8 mouse cellular contexts compared by ENCODE assay signal in the genomic region with DNA sequence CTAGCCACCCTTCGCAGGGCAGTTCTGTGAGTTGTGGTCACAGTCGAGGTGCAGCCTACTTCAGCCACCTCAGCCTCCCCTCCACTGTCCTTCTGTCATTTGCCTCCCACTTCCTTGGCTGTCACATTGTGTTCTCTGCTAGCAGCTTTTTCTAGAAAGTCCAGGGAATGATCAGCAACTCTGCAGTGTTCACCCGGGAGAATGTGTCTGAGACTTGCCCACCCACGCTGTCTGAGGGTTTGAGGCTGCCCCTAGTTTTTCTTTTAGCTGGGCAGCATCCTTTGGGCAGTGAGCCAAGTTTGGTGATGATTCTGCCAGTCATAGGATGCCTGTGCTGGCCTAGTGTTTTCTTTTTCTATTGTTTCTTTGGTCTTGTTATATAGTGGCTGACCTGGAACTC. TPM values are rescaled to one million over a fixed set of nuclear protein-coding genes. Genes with fewer than 3 reads are reported as not detected.
DNase-seq lines count a peak whose midpoint lies in the region; ATAC-seq and TF ChIP-seq lines count a peak whose summit lies in the region.

No protein-coding gene starts in this region.

- ATAC-seq in forebrain, postnatal 0 days = no peak
- ATAC-seq in liver, embryonic 13.5 days (ENCODE audit: low read depth) = no peak
- no peak for ATAC-seq in megakaryocyte-erythroid progenitor cell, adult 5-6 weeks (replicated peaks; ENCODE audit: low FRiP score, low TSS enrichment, poor library complexity, severe bottlenecking)

- H3K9ac ChIP-seq in forebrain, postnatal 0 days = peak overlapping the region; percentile 84; the same call in 1 of the 2 replicates
- H3K9ac ChIP-seq in liver, embryonic 13.5 days = peak overlapping the region; percentile 95

- peaks cover 17% of the 10 kb centered on the region for H3K4me1 ChIP-seq in forebrain, postnatal 0 days (ENCODE audit: insufficient read depth)
- peaks cover 86% of the 10 kb centered on the region for H3K4me1 ChIP-seq in liver, embryonic 13.5 days (replicated peaks)

- H3K27me3 ChIP-seq in forebrain, postnatal 0 days (ENCODE audit: insufficient read depth, low read length) = no peaks in the 10 kb centered on the region
- no peaks in the 10 kb centered on the region for H3K27me3 ChIP-seq in liver, embryonic 13.5 days

- peak; percentile 63 for DNase-seq in layer of hippocampus, adult 9-11 months
- DNase-seq in layer of hippocampus, postnatal 14 days (ENCODE audit: low spot score in 2 of 2) = no peak
- peak; percentile 78 for DNase-seq in brain, adult 2 months (ENCODE audit: low read depth, low spot score)
- DNase-seq in forebrain, postnatal 0 days = no peak
- DNase-seq in liver, embryonic 13.5 days = no peak
- no peak for DNase-seq in urinary bladder, adult 2 months (ENCODE audit: low spot score)
- no peak for DNase-seq in urinary bladder, adult 18-20 months (ENCODE audit: low spot score in 2 of 2)

- WGBS in forebrain, postnatal 0 days = 56% methylated on average over 4 of the region's 4 CpGs
- 60% methylated on average over 4 of the region's 4 CpGs for WGBS in liver, embryonic 13.5 days (ENCODE audit: insufficient replicate concordance)

- peak overlapping the region; percentile 72 for H3K4me2 ChIP-seq in forebrain, postnatal 0 days (ENCODE audit: low read depth)
- peak overlapping the region; percentile 96 for H3K4me2 ChIP-seq in liver, embryonic 13.5 days

- H3K4me3 ChIP-seq in forebrain, postnatal 0 days (ENCODE audit: low read depth, low read length) = peak overlapping the region; percentile 70; the same call in 1 of the 2 replicates
- H3K4me3 ChIP-seq in liver, embryonic 13.5 days (replicated peaks) = peak overlapping the region; percentile 95

- no peak overlapping the region for H3K27ac ChIP-seq in forebrain, postnatal 0 days (ENCODE audit: low read depth, low read length)
- H3K27ac ChIP-seq in liver, embryonic 13.5 days = peak overlapping the region; percentile 4; the same call in 1 of the 2 replicates

- no peak for TF ChIP-seq CTCF in forebrain, postnatal 0 days (IDR thresholded peaks at IDR 0.05; ENCODE audit: low read depth)

- no peaks in the 10 kb centered on the region for H3K36me3 ChIP-seq in forebrain, postnatal 0 days (ENCODE audit: insufficient read depth)
- peaks cover 3% of the 10 kb centered on the region; the same call in 1 of the 2 replicates for H3K36me3 ChIP-seq in liver, embryonic 13.5 days

- H3K9me3 ChIP-seq in forebrain, postnatal 0 days (ENCODE audit: low read length) = no peaks in the 10 kb centered on the region
- no peaks in the 10 kb centered on the region for H3K9me3 ChIP-seq in liver, embryonic 13.5 days (replicated peaks)

RNA-seq across cellular contexts. Expression of a gene that starts 2.0 kb away (rescaled TPM):
- 10 to 100 TPM; 60.6 to 62.2 TPM for total RNA-seq in layer of hippocampus, postnatal 14 days (2021)
- 15.9 and 21.7 TPM in 2 replicates for total RNA-seq in forebrain, postnatal 0 days (2014; rRNA removed)
- 5.7 and 8.5 TPM in 2 replicates for polyA plus RNA-seq in forebrain, postnatal 0 days (2015; fragmentation: Nextera tagmentation; extraction: Ambion mirVana)
- polyA plus RNA-seq in liver, embryonic 13.5 days (2015; fragmentation: Nextera tagmentation; extraction: Ambion mirVana) = 7.4 and 7.8 TPM in 2 replicates
- polyA plus RNA-seq in urinary bladder, adult 2 months (2012; rRNA removed) = 6.7 and 17.2 TPM in 2 replicates
- 67.0 and 83.2 TPM in 2 replicates for total RNA-seq in megakaryocyte-erythroid progenitor cell, adult 5-6 weeks (2014; fragmentation: Nextera tagmentation)
- total RNA-seq in megakaryocyte-erythroid progenitor cell, adult 5-6 weeks (2017) = 9.9 and 14.0 TPM in 2 replicates

RNA-seq across cellular contexts. Expression of a gene that starts 14.9 kb away (rescaled TPM):
- 100 to 1,000 TPM; 137 to 144 TPM for total RNA-seq in layer of hippocampus, postnatal 14 days (2021)
- total RNA-seq in forebrain, postnatal 0 days (2014; rRNA removed) = 137 and 176 TPM in 2 replicates
- polyA plus RNA-seq in forebrain, postnatal 0 days (2015; fragmentation: Nextera tagmentation; extraction: Ambion mirVana) = 63.8 and 87.7 TPM in 2 replicates
- polyA plus RNA-seq in liver, embryonic 13.5 days (2015; fragmentation: Nextera tagmentation; extraction: Ambion mirVana) = 24.9 and 25.6 TPM in 2 replicates
- 96.3 and 108 TPM in 2 replicates for polyA plus RNA-seq in urinary bladder, adult 2 months (2012; rRNA removed)
- total RNA-seq in megakaryocyte-erythroid progenitor cell, adult 5-6 weeks (2014; fragmentation: Nextera tagmentation) = 54.1 and 79.5 TPM in 2 replicates
- 36.6 and 37.8 TPM in 2 replicates for total RNA-seq in megakaryocyte-erythroid progenitor cell, adult 5-6 weeks (2017)

RNA-seq across cellular contexts. Expression of a gene that starts 41.0 kb away (rescaled TPM):
- 10 to 100 TPM; 41.0 to 45.9 TPM for total RNA-seq in layer of hippocampus, postnatal 14 days (2021)
- 20.4 and 20.6 TPM in 2 replicates for total RNA-seq in forebrain, postnatal 0 days (2014; rRNA removed)
- polyA plus RNA-seq in forebrain, postnatal 0 days (2015; fragmentation: Nextera tagmentation; extraction: Ambion mirVana) = 66.4 and 73.7 TPM in 2 replicates
- 35.7 and 48.5 TPM in 2 replicates for polyA plus RNA-seq in liver, embryonic 13.5 days (2015; fragmentation: Nextera tagmentation; extraction: Ambion mirVana)
- polyA plus RNA-seq in urinary bladder, adult 2 months (2012; rRNA removed) = 47.0 and 47.7 TPM in 2 replicates
- total RNA-seq in megakaryocyte-erythroid progenitor cell, adult 5-6 weeks (2014; fragmentation: Nextera tagmentation) = 97.7 and 118 TPM in 2 replicates
- total RNA-seq in megakaryocyte-erythroid progenitor cell, adult 5-6 weeks (2017) = 24.1 and 27.1 TPM in 2 replicates

RNA-seq across cellular contexts. Expression of a gene that starts 41.5 kb away (rescaled TPM):
- total RNA-seq in layer of hippocampus, postnatal 14 days (2021) = 10 to 100 TPM; 57.1 to 57.8 TPM
- 81.1 and 89.0 TPM in 2 replicates for total RNA-seq in forebrain, postnatal 0 days (2014; rRNA removed)
- 96.8 and 107 TPM in 2 replicates for polyA plus RNA-seq in forebrain, postnatal 0 days (2015; fragmentation: Nextera tagmentation; extraction: Ambion mirVana)
- polyA plus RNA-seq in liver, embryonic 13.5 days (2015; fragmentation: Nextera tagmentation; extraction: Ambion mirVana) = 97.5 and 105 TPM in 2 replicates
- polyA plus RNA-seq in urinary bladder, adult 2 months (2012; rRNA removed) = 60.6 and 79.2 TPM in 2 replicates
- 114 and 155 TPM in 2 replicates for total RNA-seq in megakaryocyte-erythroid progenitor cell, adult 5-6 weeks (2014; fragmentation: Nextera tagmentation)
- total RNA-seq in megakaryocyte-erythroid progenitor cell, adult 5-6 weeks (2017) = 41.1 and 51.5 TPM in 2 replicates

RNA-seq across cellular contexts. Expression of a gene that starts 48.1 kb away (rescaled TPM):
- 1 to 10 TPM; 2.4 to 2.9 TPM for total RNA-seq in layer of hippocampus, postnatal 14 days (2021)
- total RNA-seq in forebrain, postnatal 0 days (2014; rRNA removed) = 0.62 and 0.69 TPM in 2 replicates
- not detected in 2 replicates for polyA plus RNA-seq in forebrain, postnatal 0 days (2015; fragmentation: Nextera tagmentation; extraction: Ambion mirVana)
- not detected in 2 replicates for polyA plus RNA-seq in liver, embryonic 13.5 days (2015; fragmentation: Nextera tagmentation; extraction: Ambion mirVana)
- polyA plus RNA-seq in urinary bladder, adult 2 months (2012; rRNA removed) = 0.40 and 0.62 TPM in 2 replicates
- total RNA-seq in megakaryocyte-erythroid progenitor cell, adult 5-6 weeks (2014; fragmentation: Nextera tagmentation) = 0.59 TPM in 1 of 2 replicates, not detected in the other
- not detected in 2 replicates for total RNA-seq in megakaryocyte-erythroid progenitor cell, adult 5-6 weeks (2017)

Comparison
In these comparisons a context has a peak if more than half of its experiments do, and no peak if none do; other contexts are left out.
1. DNase-seq: peak in layer of hippocampus, adult 9-11 months (single experiment) and brain, adult 2 months (single experiment); none in layer of hippocampus, postnatal 14 days (0 of 2), forebrain, postnatal 0 days (single experiment), liver, embryonic 13.5 days (single experiment), urinary bladder, adult 2 months (single experiment) and urinary bladder, adult 18-20 months (0 of 2).